Mouse (Mus musculus): ENCODE measurements around the gene Defb15. TPM values are rescaled to one million over a fixed set of nuclear protein-coding genes. Genes with fewer than 3 reads are reported as not detected.

Defb15 gene
- polyA plus RNA-seq (2014; fragmentation: Illumina TruSeq; extraction: RNeasy Lipid Tissue Mini Kit (QIAGEN cat#74804); ENCODE audit: low read depth, low replicate concordance): 1,651 TPM

GRCm38 (mm10) chr8:21932610-21933009, at the start of gene Defb15:
Gene Defb15 (minus strand): TSS chr8:21932710.

DNA sequence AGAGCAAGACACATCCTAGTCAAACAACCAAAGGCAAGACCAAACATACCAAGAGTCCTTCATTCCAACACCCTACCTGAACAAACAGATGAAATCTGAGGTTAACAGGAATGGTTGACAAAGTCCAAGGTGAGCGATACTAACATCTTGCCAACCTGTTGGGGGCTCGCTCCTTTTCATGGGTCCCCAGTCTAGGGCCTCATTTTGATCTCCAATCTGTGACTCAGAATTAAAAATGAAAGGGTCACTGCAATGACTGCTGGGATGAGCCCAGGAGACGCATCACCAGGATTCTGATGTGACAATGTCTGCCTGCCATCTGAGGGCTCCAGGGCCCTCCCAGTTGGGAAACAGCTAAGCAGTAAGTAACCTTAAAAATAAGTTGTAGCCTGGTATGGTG, 37.0 kb upstream of the Defb15 start, which contains the start of gene Ccdc70:
Ccdc70 (plus strand) TSS at position 301 of the 400 bp plus-strand sequence.

DNA sequence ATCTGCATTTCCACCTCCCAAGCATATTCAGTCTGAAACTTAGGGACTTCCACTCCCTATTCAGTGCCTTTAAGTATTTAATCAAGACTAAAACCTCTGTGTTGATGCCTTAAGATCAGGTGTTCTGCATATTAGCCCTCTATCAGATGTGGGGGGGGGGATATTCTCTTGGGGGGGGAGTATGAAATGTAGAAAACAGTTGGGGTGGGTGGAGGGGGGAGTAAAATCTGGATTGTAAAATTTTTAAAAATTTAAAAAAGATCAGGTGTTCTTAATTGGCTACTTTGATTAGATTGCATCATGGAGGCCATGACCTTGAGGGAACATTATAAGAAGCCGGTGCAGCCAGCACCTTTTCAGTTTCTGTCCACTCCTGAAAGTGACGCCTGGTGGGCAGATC, 25.9 kb upstream of the Defb15 start, which contains the start of gene Fam90a1a:
Fam90a1a (plus strand) TSS at position 301 of the 400 bp plus-strand sequence.

DNA sequence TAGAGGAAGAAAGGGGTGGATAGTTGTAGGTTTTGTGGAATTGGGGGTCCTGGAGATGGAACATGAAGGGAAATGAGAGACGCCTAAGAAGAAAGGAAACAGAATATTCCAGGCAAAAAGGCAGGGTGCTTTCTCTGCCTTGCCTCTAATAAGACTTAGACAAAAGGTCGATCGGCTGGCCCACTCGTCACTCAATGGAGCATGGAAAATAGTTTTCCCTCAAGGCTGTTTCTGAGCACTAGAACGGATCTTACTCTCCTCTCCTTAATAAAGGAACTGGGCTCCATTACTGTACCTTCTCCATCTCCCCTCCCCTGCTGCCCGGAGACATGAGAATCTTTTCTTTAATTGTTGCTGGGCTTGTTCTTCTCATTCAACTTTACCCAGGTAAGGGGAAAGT, 14.0 kb upstream of the Defb15 start, which contains the start of gene Defb13:
Defb13 (plus strand) TSS at position 301 of the 400 bp plus-strand sequence.

DNA sequence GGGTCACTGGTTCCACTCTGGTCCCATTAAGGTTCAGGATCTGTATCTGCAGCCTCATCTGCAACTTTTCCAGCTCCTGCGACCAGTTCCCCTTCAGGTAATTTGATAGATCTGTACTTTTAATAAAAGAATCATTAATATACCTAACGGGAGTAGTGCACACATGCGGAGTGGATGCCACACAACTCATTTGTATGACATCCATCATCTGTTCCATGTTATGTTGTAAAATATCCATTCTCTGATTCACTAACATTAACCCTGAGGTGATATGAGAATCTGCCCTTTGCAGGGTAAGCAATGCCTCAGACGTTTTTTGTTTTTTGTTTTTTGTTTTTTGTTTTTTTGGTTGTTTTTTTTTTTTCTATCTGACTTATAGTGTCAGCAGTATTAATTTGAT, 5.5 kb upstream of the Defb15 start, which contains the start of gene Defb35:
Defb35 (plus strand) TSS at position 301 of the 400 bp plus-strand sequence.

GRCm38 (mm10) chr8:21906290-21906689, 26.2 kb downstream of the Defb15 start, which contains the start of gene Defb11:
Gene Defb11 (minus strand): TSS chr8:21906412.

DNA sequence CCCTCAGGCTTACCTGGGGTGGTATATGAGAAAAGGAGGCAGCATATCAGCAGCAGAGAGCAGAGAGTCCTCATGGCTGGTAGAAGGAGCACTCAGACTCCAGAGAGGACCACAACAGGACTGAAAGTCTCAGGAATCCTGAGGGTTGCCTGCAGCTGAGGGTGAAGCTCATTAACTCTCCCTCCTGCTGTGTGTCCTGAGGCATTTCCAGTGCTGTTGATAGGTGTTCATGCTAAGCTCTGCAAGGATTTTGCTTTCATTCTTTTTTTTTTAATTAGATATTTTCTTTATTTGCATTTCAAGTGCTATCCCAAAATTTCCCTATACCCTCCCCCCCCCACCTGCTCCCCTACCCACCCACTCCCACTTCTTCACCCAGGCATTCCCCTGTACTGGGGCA, 47.2 kb downstream of the Defb15 start, which contains the start of gene Defb9:
Defb9 (minus strand) TSS at position 101 of the 400 bp plus-strand sequence.

Other genes starting within 250 kb of the Defb15 start
- gene AY761184, start 229.1 kb downstream of the Defb15 start, polyA plus RNA-seq (2014; fragmentation: Illumina TruSeq; extraction: RNeasy Lipid Tissue Mini Kit (QIAGEN cat#74804); ENCODE audit: low read depth, low replicate concordance): 2.5 TPM
- 1.1 TPM for gene Defa24, start 198.2 kb downstream of the Defb15 start, polyA plus RNA-seq (2014; fragmentation: Illumina TruSeq; extraction: RNeasy Lipid Tissue Mini Kit (QIAGEN cat#74804); ENCODE audit: low read depth, low replicate concordance)
- not detected for gene Defb50, start 109.2 kb downstream of the Defb15 start, polyA plus RNA-seq (2014; fragmentation: Illumina TruSeq; extraction: RNeasy Lipid Tissue Mini Kit (QIAGEN cat#74804); ENCODE audit: low read depth, low replicate concordance)
- 235 TPM for gene Defb2, start 92.8 kb downstream of the Defb15 start, polyA plus RNA-seq (2014; fragmentation: Illumina TruSeq; extraction: RNeasy Lipid Tissue Mini Kit (QIAGEN cat#74804); ENCODE audit: low read depth, low replicate concordance)
- 21.5 TPM for gene Defb10, start 73.8 kb downstream of the Defb15 start, polyA plus RNA-seq (2014; fragmentation: Illumina TruSeq; extraction: RNeasy Lipid Tissue Mini Kit (QIAGEN cat#74804); ENCODE audit: low read depth, low replicate concordance)
- 17.0 TPM for gene Defb9, start 47.3 kb downstream of the Defb15 start, polyA plus RNA-seq (2014; fragmentation: Illumina TruSeq; extraction: RNeasy Lipid Tissue Mini Kit (QIAGEN cat#74804); ENCODE audit: low read depth, low replicate concordance)
- 172 TPM for gene Defb11, start 26.3 kb downstream of the Defb15 start, polyA plus RNA-seq (2014; fragmentation: Illumina TruSeq; extraction: RNeasy Lipid Tissue Mini Kit (QIAGEN cat#74804); ENCODE audit: low read depth, low replicate concordance)
- gene Defb35, start 5.6 kb upstream of the Defb15 start, polyA plus RNA-seq (2014; fragmentation: Illumina TruSeq; extraction: RNeasy Lipid Tissue Mini Kit (QIAGEN cat#74804); ENCODE audit: low read depth, low replicate concordance): not detected
- 28.2 TPM for gene Defb13, start 14.1 kb upstream of the Defb15 start, polyA plus RNA-seq (2014; fragmentation: Illumina TruSeq; extraction: RNeasy Lipid Tissue Mini Kit (QIAGEN cat#74804); ENCODE audit: low read depth, low replicate concordance)
- gene Fam90a1a, start 26.0 kb upstream of the Defb15 start, polyA plus RNA-seq (2014; fragmentation: Illumina TruSeq; extraction: RNeasy Lipid Tissue Mini Kit (QIAGEN cat#74804); ENCODE audit: low read depth, low replicate concordance): 0.31 TPM
- 4.4 TPM for gene Ccdc70, start 37.1 kb upstream of the Defb15 start, polyA plus RNA-seq (2014; fragmentation: Illumina TruSeq; extraction: RNeasy Lipid Tissue Mini Kit (QIAGEN cat#74804); ENCODE audit: low read depth, low replicate concordance)
- gene Atp7b, start 127.6 kb upstream of the Defb15 start, polyA plus RNA-seq (2014; fragmentation: Illumina TruSeq; extraction: RNeasy Lipid Tissue Mini Kit (QIAGEN cat#74804); ENCODE audit: low read depth, low replicate concordance): 0.17 TPM
- gene Alg11, start 128.0 kb upstream of the Defb15 start, polyA plus RNA-seq (2014; fragmentation: Illumina TruSeq; extraction: RNeasy Lipid Tissue Mini Kit (QIAGEN cat#74804); ENCODE audit: low read depth, low replicate concordance): 9.1 TPM
- gene Nek5, start 192.3 kb upstream of the Defb15 start, polyA plus RNA-seq (2014; fragmentation: Illumina TruSeq; extraction: RNeasy Lipid Tissue Mini Kit (QIAGEN cat#74804); ENCODE audit: low read depth, low replicate concordance): 1.5 TPM
- 2.4 TPM for gene Nek3, start 233.7 kb upstream of the Defb15 start, polyA plus RNA-seq (2014; fragmentation: Illumina TruSeq; extraction: RNeasy Lipid Tissue Mini Kit (QIAGEN cat#74804); ENCODE audit: low read depth, low replicate concordance)

All from adipose tissue, adult 10 weeks (tissue).